Mouse (Mus musculus) G1E (cell line): Measurements from ENCODE around the gene Iyd. TPM values are rescaled to one million over a fixed set of nuclear protein-coding genes. Genes with fewer than 3 reads are reported as not detected.

Experiments
- ATAC-seq: 2 replicates; pipeline ENCODE4 v1.8.0; 2016; ENCODE audit warnings: mild to moderate bottlenecking; ENCODE audit not compliant: insufficient number of reproducible peaks, poor library complexity, low FRiP score, severe bottlenecking; ENCODE audit errors: extremely low read depth
- DNase-seq: peaks from one replicate; pipeline ENCODE4 v3.0.0; 2012; ENCODE audit warnings: low spot score
- H3K27me3 ChIP-seq: 2 replicates; pipeline ENCODE4 v1.6.1; 2012; ENCODE audit warnings: mild to moderate bottlenecking, low read length, inconsistent platforms; ENCODE audit not compliant: insufficient read depth
- H3K36me3 ChIP-seq: replicated peaks from 2 replicates; pipeline ENCODE3; 2012; ENCODE audit warnings: mild to moderate bottlenecking, inconsistent platforms
- H3K4me1 ChIP-seq: 2 replicates; pipeline ENCODE4 v1.6.1; 2012; ENCODE audit warnings: low read depth, low read length, inconsistent platforms, mixed read lengths; ENCODE audit not compliant: insufficient read depth
- H3K4me3 ChIP-seq: 2 replicates; pipeline ENCODE4 v1.5.1; 2012; ENCODE audit warnings: low read depth, mild to moderate bottlenecking, inconsistent platforms, low read length, moderate library complexity, mixed read lengths
- H3K9me3 ChIP-seq: replicated peaks from 2 replicates; pipeline ENCODE4 v1.6.1; 2012; ENCODE audit warnings: inconsistent platforms
- CTCF ChIP-seq: IDR thresholded peaks from 2 replicates; pipeline ENCODE4 v1.5.1; 2012; ENCODE audit warnings: low read depth, low read length, inconsistent platforms, mixed read lengths
- GATA1 ChIP-seq: IDR thresholded peaks from 2 replicates; pipeline ENCODE4 v1.6.1; 2012; ENCODE audit warnings: borderline replicate concordance, low read length, inconsistent platforms, mixed read lengths
- GATA2 ChIP-seq: IDR thresholded peaks from 2 replicates; pipeline ENCODE4 v1.6.1; 2012; ENCODE audit warnings: low read depth, low read length, inconsistent platforms, borderline replicate concordance
- POLR2AphosphoS5 ChIP-seq: IDR thresholded peaks from 2 replicates; pipeline ENCODE4 v1.6.1; 2012; ENCODE audit warnings: low read depth, low read length, inconsistent platforms; ENCODE audit not compliant: insufficient replicate concordance
- TAL1 ChIP-seq: conservative IDR thresholded peaks from 2 replicates; pipeline ENCODE4 v1.6.1; 2012; ENCODE audit warnings: low read depth, low read length, inconsistent platforms, mixed read lengths
- polyA plus RNA-seq: library from polyadenylated mRNA; stranded (reverse); fragments of >175 nt; gene quantifications from 2 replicates; pipeline ENCODE4 v1.2.3, GENCODE M21; 2012
- total RNA-seq, 2 experiments: library from RNA; stranded (forward) in 1 of 2; stranded (reverse) in 1 of 2; fragments of 200-1000 nt in 1 of 2; fragments of >200 nt in 1 of 2; fragmentation: Nextera tagmentation in 1 of 2; gene quantifications; 2 replicates each; pipeline ENCODE4 v1.2.3; 2014 to 2017

Iyd gene
- total and polyA plus RNA-seq, 3 experiments: 0.11 TPM; not detected in 2

- Histone ChIP-seq H3K4me3 (no peak overlapping the region), H3K4me1 (no peaks in the 10 kb centered on the region), H3K27me3 (no peaks in the 10 kb centered on the region), H3K36me3 (no peaks in the 10 kb centered on the region), H3K9me3 (no peaks in the 10 kb centered on the region)
- DNase-seq (no peak), ATAC-seq (no peak)
- TF ChIP-seq GATA2 (no peak), CTCF (peak; percentile 19; the same call in 1 of the 2 replicates)
These were observed 27.8 kb downstream of the Iyd start for GRCm38 (mm10) chr10:3567821-3568220.

- Histone ChIP-seq H3K36me3 (no peaks in the 10 kb centered on the region), H3K9me3 (no peaks in the 10 kb centered on the region), H3K27me3 (no peaks in the 10 kb centered on the region), H3K4me3 (no peak overlapping the region), H3K4me1 (no peaks in the 10 kb centered on the region)
- no peak for DNase-seq
- ATAC-seq: no peak
- TF ChIP-seq POLR2AphosphoS5: no peak
- TF ChIP-seq CTCF: no peak
- no peak for TF ChIP-seq GATA2
- no peak for TF ChIP-seq TAL1
- TF ChIP-seq GATA1: no peak
These were observed 32.9 kb downstream of the Iyd start for GRCm38 (mm10) chr10:3572723-3573649.

GRCm38 (mm10) chr10:3573905-3574500 is 34.0 kb downstream of the Iyd start:
- Histone ChIP-seq H3K36me3 (no peaks in the 10 kb centered on the region), H3K9me3 (no peaks in the 10 kb centered on the region), H3K4me3 (no peak overlapping the region), H3K4me1 (no peaks in the 10 kb centered on the region), H3K27me3 (no peaks in the 10 kb centered on the region)
- ATAC-seq (no peak), DNase-seq (no peak)
- no peak for TF ChIP-seq POLR2AphosphoS5
- no peak for TF ChIP-seq GATA1
- TF ChIP-seq TAL1: no peak
- no peak for TF ChIP-seq CTCF
- TF ChIP-seq GATA2: no peak

GRCm38 (mm10) chr10:3590632-3591031 is 50.6 kb downstream of the Iyd start:
- H3K27me3 ChIP-seq: no peaks in the 10 kb centered on the region
- no peak for DNase-seq
- H3K36me3 ChIP-seq: no peaks in the 10 kb centered on the region
- ATAC-seq: no peak
- TF ChIP-seq CTCF (no peak), POLR2AphosphoS5 (no peak), TAL1 (no peak), GATA2 (no peak), GATA1 (no peak)
- no peaks in the 10 kb centered on the region for H3K9me3 ChIP-seq
- no peak overlapping the region for H3K4me3 ChIP-seq
- no peaks in the 10 kb centered on the region for H3K4me1 ChIP-seq

- no peak for TF ChIP-seq POLR2AphosphoS5
- TF ChIP-seq GATA2: no peak
- no peak for TF ChIP-seq CTCF
- no peak for TF ChIP-seq GATA1
- Histone ChIP-seq H3K4me3 (no peak overlapping the region), H3K4me1 (no peaks in the 10 kb centered on the region), H3K9me3 (no peaks in the 10 kb centered on the region), H3K36me3 (no peaks in the 10 kb centered on the region), H3K27me3 (no peaks in the 10 kb centered on the region)
- ATAC-seq: no peak
- no peak for DNase-seq
These were observed 51.8 kb downstream of the Iyd start for GRCm38 (mm10) chr10:3591790-3592189.

- no peaks in the 10 kb centered on the region for H3K36me3 ChIP-seq
- DNase-seq (no peak), ATAC-seq (no peak)
- no peaks in the 10 kb centered on the region for H3K27me3 ChIP-seq
- H3K4me1 ChIP-seq: no peaks in the 10 kb centered on the region
- no peaks in the 10 kb centered on the region for H3K9me3 ChIP-seq
- no peak overlapping the region for H3K4me3 ChIP-seq
- no peak for TF ChIP-seq TAL1
- TF ChIP-seq CTCF: no peak
- TF ChIP-seq POLR2AphosphoS5: no peak
- TF ChIP-seq GATA1: no peak
- TF ChIP-seq GATA2: no peak
These were observed 56.7 kb downstream of the Iyd start for GRCm38 (mm10) chr10:3596697-3597096.
